Mouse (Mus musculus) retina, postnatal 1 day (tissue): ENCODE results near the gene Mypop.
A peak's percentile ranks its signal among the peaks of the same experiment; 100 is the strongest.

Experiments used
- DNase-seq: peaks from one replicate; pipeline ENCODE4 v3.0.0-alpha.2; 2012

Mypop gene

DNA sequence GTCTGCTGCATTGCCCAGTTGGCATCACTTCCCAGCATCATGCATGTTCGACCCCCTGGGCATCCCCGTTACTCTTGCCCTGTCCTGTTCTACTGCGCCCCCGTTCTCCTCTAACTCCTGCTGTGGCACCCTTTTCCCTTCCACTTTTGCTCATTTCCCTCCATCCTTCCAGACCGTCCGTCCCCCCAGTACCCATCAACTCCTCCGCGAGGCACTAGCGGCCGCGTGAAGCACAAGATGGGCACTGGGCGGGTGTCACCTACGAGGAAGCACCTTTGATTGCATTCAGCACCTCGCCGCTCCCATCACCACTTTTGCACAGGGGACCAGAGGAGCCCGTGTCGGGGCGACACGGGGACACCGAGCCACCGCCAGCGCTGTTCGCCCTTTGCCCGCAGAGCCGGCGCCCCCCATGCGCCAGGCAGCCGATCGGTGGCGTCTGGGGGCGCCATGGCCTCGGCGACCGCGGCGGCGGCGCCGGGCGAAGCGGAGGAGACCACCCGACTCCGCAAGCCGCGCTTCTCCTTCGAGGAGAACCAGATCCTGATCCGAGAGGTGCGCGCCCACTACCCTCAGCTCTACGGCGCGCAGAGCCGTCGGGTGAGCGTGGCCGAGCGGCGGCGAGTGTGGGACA is 732 bp downstream of the Mypop start:
- peak; percentile 34 for DNase-seq

DNA sequence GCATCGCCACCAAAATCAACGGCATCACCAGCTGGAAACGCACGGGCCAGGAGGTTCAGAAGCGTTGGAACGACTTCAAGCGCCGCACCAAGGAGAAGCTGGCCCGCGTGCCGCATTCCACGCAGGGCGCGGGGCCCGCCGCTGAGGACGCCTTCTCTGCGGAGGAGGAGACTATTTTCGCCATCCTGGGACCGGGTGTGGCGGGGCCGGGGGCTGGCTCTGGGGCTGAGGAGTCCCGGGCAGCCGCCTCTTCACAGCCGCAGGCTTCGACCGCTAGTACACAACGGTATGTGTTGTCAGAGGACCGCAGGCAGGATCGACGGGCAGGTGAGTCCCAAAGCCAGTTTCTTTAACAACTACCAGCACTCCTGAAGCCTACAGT is 1.2 kb downstream of the Mypop start:
- DNase-seq = no peak

- DNase-seq = no peak
These were observed 2.0 kb downstream of the Mypop start for GRCm38 (mm10) chr7:18993036-18993435.

DNA sequence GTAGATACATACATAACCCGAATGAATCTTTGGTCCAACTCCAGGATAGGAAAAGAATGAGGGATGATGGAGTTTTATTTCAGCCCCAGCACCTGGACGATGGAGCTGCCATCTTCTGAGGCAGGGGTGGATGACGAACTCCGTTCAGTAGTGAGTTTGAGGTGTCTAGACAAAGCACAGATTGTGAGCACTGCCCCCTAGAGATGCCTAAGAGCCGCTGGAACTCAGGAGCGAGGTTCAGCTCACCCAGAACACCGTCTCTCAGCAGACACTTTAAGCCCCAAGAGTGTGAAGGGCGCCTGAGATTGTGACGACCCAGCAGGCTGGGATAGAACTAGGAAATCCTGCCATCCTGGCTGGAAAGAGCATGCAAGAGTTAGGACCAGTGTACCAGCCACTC is 7.8 kb downstream of the Mypop start:
- DNase-seq = peak; percentile 26

DNA sequence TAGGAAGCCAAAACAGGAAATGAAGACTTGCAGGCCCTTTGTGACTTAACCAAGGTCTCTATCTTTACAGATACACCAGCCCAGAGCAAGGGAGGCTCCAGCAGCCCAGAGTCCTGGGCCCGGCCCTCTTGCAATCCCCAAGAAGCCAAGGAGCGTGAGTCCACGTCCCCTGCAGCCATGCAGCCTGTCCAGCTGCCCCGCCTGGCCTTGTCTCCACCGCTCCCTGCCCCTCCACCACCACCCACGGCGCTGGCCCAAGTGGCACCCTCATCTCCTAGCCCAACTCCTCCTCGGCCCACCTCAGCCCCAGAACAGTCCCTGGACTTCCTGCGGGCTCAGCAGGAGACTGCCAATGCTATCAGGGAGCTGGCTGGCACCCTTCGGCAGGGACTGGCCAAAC is 9.4 kb downstream of the Mypop start:
- no peak for DNase-seq

- peak; percentile 53 for DNase-seq
These were observed 10.2 kb downstream of the Mypop start for GRCm38 (mm10) chr7:19001066-19001806.

DNA sequence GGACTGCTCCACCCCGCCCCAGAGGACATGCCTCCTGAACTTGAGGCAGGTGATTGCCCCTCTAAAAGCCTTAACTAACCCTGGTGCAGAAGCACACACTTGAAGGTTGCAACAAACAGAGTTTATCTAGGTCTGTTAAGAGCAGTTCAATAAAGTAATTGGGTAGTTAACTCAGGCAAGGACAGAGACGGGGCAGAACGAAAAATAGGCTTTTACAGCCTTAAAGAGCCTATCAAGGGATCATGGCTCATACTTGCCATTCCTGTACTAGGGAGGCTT is 10.7 kb downstream of the Mypop start:
- DNase-seq = no peak

DNA sequence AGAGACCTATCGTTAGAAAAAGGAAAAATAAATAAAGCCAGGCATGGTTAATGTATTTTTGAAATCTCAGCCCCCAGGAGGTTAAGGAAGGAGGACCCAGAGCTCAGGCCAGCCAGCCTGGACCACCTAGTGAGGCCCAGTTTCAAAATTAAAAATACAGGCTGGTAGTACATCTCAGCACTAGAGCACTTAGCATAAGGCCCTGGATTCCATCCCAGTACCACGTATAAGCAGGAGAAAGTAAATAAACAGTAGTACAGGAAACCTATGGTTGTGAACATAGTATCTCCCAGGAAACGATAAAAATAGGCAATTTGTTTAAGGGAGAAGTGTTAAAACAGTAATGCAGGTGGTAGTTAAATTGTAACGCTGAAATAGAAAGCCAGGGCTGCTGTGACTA is 11.1 kb downstream of the Mypop start:
- DNase-seq = no peak

DNA sequence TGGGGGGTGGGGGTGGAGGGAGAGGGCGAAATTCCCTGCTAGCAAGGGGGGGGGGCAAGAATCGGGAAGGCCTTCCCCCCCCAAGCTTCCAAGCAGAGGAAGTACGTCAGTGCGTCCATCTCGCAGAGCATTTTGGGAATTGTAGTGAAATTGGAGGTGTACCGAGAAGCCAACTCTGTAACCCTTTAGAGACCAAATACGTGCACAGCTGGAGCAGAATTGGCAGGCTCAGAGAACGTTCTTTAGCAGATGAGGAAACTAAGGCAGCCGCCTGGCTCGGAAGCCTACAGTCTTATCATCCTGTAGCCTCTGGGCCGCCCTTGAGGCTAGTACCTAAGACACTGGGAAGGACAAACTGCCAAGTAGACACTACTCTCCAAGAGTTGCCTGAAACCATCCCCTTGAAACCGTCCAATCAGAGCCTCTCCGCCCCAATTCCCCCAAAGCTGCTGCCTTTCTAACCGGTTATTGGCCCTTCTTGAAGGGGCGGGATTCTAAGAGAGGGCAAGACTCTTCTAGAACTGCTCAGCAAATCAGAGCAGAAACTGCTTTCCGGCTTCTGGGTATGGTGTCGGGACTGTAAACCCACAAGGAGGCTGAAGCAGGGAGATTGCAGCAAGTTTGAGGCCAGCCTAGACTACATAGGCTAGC is 11.9 kb downstream of the Mypop start:
- peak; percentile 95 for DNase-seq

- DNase-seq = peak; percentile 97
These were observed 13.0 kb downstream of the Mypop start, which contains the start of gene Irf2bp1 for GRCm38 (mm10) chr7:19003902-19004630. Gene Irf2bp1 (plus strand): TSS chr7:19004044.

GRCm38 (mm10) chr7:19004631-19005079 is 13.6 kb downstream of the Mypop start:
- peak; percentile 40 for DNase-seq

- no peak for DNase-seq
These were observed 14.5 kb downstream of the Mypop start for GRCm38 (mm10) chr7:19005417-19006121.

DNA sequence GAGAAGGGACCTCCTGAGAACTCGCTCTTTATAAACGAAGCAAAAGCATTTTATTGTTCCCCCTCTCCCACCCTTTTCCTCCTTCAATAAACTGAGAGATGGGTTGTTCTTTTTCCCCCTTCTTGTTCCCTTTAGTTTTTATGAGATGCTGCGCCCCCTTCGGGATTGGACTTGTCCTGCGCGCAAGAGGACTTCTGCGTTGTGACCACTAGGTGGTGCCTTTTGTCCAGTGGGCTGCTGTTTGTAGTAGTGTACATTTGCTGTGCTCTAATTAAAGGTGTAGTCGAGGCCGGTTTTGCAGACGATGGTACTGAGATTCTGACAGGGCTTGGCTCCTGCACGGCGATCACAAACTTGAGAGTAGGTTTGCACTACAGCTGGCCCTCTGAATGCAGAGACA is 15.4 kb downstream of the Mypop start:
- peak; percentile 93 for DNase-seq

- DNase-seq = no peak
These were observed 16.3 kb downstream of the Mypop start for GRCm38 (mm10) chr7:19007026-19007977.

- no peak for DNase-seq
These were observed 19.5 kb downstream of the Mypop start for GRCm38 (mm10) chr7:19010581-19010980.

DNA sequence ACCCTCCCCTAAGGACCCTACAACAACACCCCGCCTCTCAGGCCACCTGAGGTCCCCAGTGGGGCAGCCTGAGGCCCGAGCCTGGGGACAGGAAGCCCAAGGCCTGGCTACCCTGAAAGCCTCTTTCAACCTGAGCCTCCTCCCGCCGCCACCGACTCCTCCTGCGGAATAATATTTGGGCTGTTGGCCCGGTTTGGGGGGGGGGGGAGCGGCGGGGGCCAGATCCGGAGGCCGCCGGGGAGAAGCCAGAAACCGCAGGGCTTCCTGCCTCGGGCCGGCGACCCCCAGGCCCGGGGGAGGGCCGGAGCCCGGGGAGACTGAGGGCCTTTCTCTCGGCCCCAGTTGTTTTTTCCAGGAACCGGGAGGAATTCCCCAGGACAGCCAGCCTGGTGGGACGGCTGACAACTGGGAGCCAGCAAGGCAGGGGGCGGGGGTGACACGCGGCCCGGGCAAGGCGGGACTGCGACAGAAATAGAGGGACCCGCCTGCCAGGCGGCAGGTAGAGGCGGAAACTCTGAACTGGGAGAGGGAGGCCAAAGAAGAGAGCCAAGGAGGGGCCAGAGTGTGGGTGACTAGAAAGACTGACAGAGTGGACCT is 21.1 kb downstream of the Mypop start:
- DNase-seq = peak; percentile 40

- DNase-seq = no peak
These were observed 21.8 kb downstream of the Mypop start for GRCm38 (mm10) chr7:19012882-19013281.

GRCm38 (mm10) chr7:19014452-19014851 is 23.4 kb downstream of the Mypop start:
- no peak for DNase-seq

DNA sequence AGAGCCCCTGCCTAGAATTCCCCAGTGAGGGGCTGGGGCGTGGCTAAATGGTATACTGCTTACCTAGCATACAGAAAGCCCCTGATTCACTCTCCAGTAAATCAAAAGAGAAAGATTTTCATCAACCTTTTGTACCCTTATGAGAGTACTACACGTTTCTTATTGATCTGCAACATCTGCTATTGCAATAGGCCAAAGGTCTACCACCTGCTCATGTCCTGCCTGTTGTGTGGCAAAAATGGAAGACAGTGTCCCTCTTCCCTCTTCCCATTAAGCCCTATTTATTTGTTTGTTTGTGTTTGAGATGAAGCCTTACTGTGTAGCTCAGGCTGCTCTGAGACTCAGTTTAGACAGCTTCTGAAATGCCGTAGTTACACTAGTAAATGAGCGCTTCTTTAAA is 25.0 kb downstream of the Mypop start:
- no peak for DNase-seq

- DNase-seq = no peak
These were observed 26.9 kb downstream of the Mypop start for GRCm38 (mm10) chr7:19017909-19018308.

DNA sequence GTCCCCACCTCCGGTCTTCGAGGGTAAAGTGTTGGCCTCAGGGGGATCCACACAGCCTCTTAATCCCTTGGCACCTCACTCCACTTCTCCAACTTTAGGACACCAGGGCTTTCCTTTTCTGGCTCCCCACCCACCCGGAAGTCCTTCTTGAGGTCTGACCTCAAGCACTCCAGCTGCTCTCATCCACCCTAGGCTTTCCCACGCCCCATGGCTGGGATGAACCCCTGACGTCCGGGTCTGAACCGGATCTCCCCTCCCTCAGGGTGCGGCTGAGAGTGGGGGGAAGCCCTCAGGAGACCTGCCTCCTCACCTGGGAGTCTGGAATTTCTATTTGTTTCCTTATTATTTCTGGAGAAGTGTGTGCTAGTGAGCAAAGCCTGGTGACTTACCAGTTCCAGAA is 30.0 kb downstream of the Mypop start:
- no peak for DNase-seq
